Mouse (Mus musculus): ENCODE results near the gene Cttnbp2nl. TPM values are rescaled to one million over a fixed set of nuclear protein-coding genes. Genes with fewer than 3 reads are reported as not detected.

The Cttnbp2nl gene
- polyA plus RNA-seq, 1 experiment from 2014 or later: 24.3 TPM

GRCm38 (mm10) chr3:104992709-104993388, 60.1 kb downstream of the Cttnbp2nl start:
- peak; percentile 63 for ATAC-seq (ENCODE audit: insufficient number of reproducible peaks, insufficient read depth, low FRiP score, low read depth)
- Histone ChIP-seq H3K4me1 (ENCODE audit: control insufficient read depth, insufficient read depth, low read length) (peaks cover 7% of the 10 kb centered on the region; the same call in 1 of the 2 replicates), H3K36me3 (ENCODE audit: control insufficient read depth, insufficient read depth, low read length) (no peaks in the 10 kb centered on the region), H3K4me2 (replicated peaks; ENCODE audit: low read depth, low read length) (0 out of 2 replicates have a peak overlapping the region, but pooled peaks have one; percentile 19), H3K9ac (replicated peaks; ENCODE audit: low read depth, low read length) (no peak overlapping the region), H3K27me3 (ENCODE audit: control insufficient read depth, insufficient read depth, low read length) (no peaks in the 10 kb centered on the region), H3K4me3 (ENCODE audit: low read depth, low read length) (no peak overlapping the region), H3K27ac (ENCODE audit: low read length) (no peak overlapping the region), H3K9me3 (ENCODE audit: control insufficient read depth, low read depth, low read length) (no peaks in the 10 kb centered on the region)
- WGBS: 15% methylated on average over 23 of the region's 23 CpGs

GRCm38 (mm10) chr3:104991703-104992102, 61.2 kb downstream of the Cttnbp2nl start:
- H3K4me1 ChIP-seq (ENCODE audit: control insufficient read depth, insufficient read depth, low read length): peaks cover 7% of the 10 kb centered on the region; the same call in 1 of the 2 replicates
- WGBS: 69% methylated on average over 5 of the region's 5 CpGs
- no peak for ATAC-seq (ENCODE audit: insufficient number of reproducible peaks, insufficient read depth, low FRiP score, low read depth)
- H3K4me3 ChIP-seq (ENCODE audit: low read depth, low read length): no peak overlapping the region
- H3K4me2 ChIP-seq (replicated peaks; ENCODE audit: low read depth, low read length): no peak overlapping the region
- H3K9ac ChIP-seq (replicated peaks; ENCODE audit: low read depth, low read length): no peak overlapping the region
- no peaks in the 10 kb centered on the region for H3K36me3 ChIP-seq (ENCODE audit: control insufficient read depth, insufficient read depth, low read length)
- no peak overlapping the region for H3K27ac ChIP-seq (ENCODE audit: low read length)
- H3K27me3 ChIP-seq (ENCODE audit: control insufficient read depth, insufficient read depth, low read length): no peaks in the 10 kb centered on the region
- no peaks in the 10 kb centered on the region for H3K9me3 ChIP-seq (ENCODE audit: control insufficient read depth, low read depth, low read length)

GRCm38 (mm10) chr3:104987884-104988283, 65.1 kb downstream of the Cttnbp2nl start:
- H3K4me2 ChIP-seq (replicated peaks; ENCODE audit: low read depth, low read length): no peak overlapping the region
- H3K4me1 ChIP-seq (ENCODE audit: control insufficient read depth, insufficient read depth, low read length): no peaks in the 10 kb centered on the region
- no peak for ATAC-seq (ENCODE audit: insufficient number of reproducible peaks, insufficient read depth, low FRiP score, low read depth)
- no peaks in the 10 kb centered on the region for H3K36me3 ChIP-seq (ENCODE audit: control insufficient read depth, insufficient read depth, low read length)
- H3K9ac ChIP-seq (replicated peaks; ENCODE audit: low read depth, low read length): no peak overlapping the region
- no peaks in the 10 kb centered on the region for H3K9me3 ChIP-seq (ENCODE audit: control insufficient read depth, low read depth, low read length)
- H3K4me3 ChIP-seq (ENCODE audit: low read depth, low read length): no peak overlapping the region
- H3K27me3 ChIP-seq (ENCODE audit: control insufficient read depth, insufficient read depth, low read length): no peaks in the 10 kb centered on the region
- WGBS: 77% methylated on average over 5 of the region's 5 CpGs
- H3K27ac ChIP-seq (ENCODE audit: low read length): no peak overlapping the region

- no peak for ATAC-seq (ENCODE audit: insufficient number of reproducible peaks, insufficient read depth, low FRiP score, low read depth)
- Histone ChIP-seq H3K4me3 (ENCODE audit: low read depth, low read length) (no peak overlapping the region), H3K4me1 (ENCODE audit: control insufficient read depth, insufficient read depth, low read length) (no peaks in the 10 kb centered on the region)
Measured at GRCm38 (mm10) chr3:104979735-104980134, 73.2 kb downstream of the Cttnbp2nl start.

GRCm38 (mm10) chr3:104967548-104968300, 85.2 kb downstream of the Cttnbp2nl start:
- peak overlapping the region; percentile 59 for H3K4me2 ChIP-seq (replicated peaks; ENCODE audit: low read depth, low read length)
- no peaks in the 10 kb centered on the region for H3K36me3 ChIP-seq (ENCODE audit: control insufficient read depth, insufficient read depth, low read length)
- peak overlapping the region; percentile 74; the same call in 1 of the 2 replicates for H3K27ac ChIP-seq (ENCODE audit: low read length)
- H3K9ac ChIP-seq (replicated peaks; ENCODE audit: low read depth, low read length): no peak overlapping the region; the same call in 1 of the 2 replicates
- peaks cover 3% of the 10 kb centered on the region; the same call in 1 of the 2 replicates for H3K9me3 ChIP-seq (ENCODE audit: control insufficient read depth, low read depth, low read length)
- WGBS: under 1% methylated on average over 49 of the region's 49 CpGs
- ATAC-seq (ENCODE audit: insufficient number of reproducible peaks, insufficient read depth, low FRiP score, low read depth): peak; percentile 77; the same call in 1 of the 2 replicates
- H3K4me3 ChIP-seq (ENCODE audit: low read depth, low read length): peak overlapping the region; percentile 50
- no peaks in the 10 kb centered on the region; the same call in 1 of the 2 replicates for H3K4me1 ChIP-seq (ENCODE audit: control insufficient read depth, insufficient read depth, low read length)
- H3K27me3 ChIP-seq (ENCODE audit: control insufficient read depth, insufficient read depth, low read length): no peaks in the 10 kb centered on the region

More at GRCm38 (mm10) chr3:104979735-104980134, 73.2 kb downstream of the Cttnbp2nl start:
- H3K27me3 ChIP-seq (ENCODE audit: control insufficient read depth, insufficient read depth, low read length): no peaks in the 10 kb centered on the region
- H3K27ac ChIP-seq (ENCODE audit: low read length): no peak overlapping the region
- 67% methylated on average over 5 of the region's 5 CpGs for WGBS
- H3K9ac ChIP-seq (replicated peaks; ENCODE audit: low read depth, low read length): no peak overlapping the region
- H3K36me3 ChIP-seq (ENCODE audit: control insufficient read depth, insufficient read depth, low read length): no peaks in the 10 kb centered on the region
- no peak overlapping the region for H3K4me2 ChIP-seq (replicated peaks; ENCODE audit: low read depth, low read length)
- H3K9me3 ChIP-seq (ENCODE audit: control insufficient read depth, low read depth, low read length): no peaks in the 10 kb centered on the region

- Histone ChIP-seq H3K27me3 (ENCODE audit: control insufficient read depth, insufficient read depth, low read length) (no peaks in the 10 kb centered on the region), H3K4me1 (ENCODE audit: control insufficient read depth, insufficient read depth, low read length) (peaks cover 7% of the 10 kb centered on the region; the same call in 1 of the 2 replicates)
- WGBS: 81% methylated on average over 7 of the region's 7 CpGs
Measured at GRCm38 (mm10) chr3:104965991-104966554, 86.9 kb downstream of the Cttnbp2nl start.

GRCm38 (mm10) chr3:104965070-104965855, 87.7 kb downstream of the Cttnbp2nl start:
- H3K36me3 ChIP-seq (ENCODE audit: control insufficient read depth, insufficient read depth, low read length): no peaks in the 10 kb centered on the region
- 73% methylated on average over 8 of the region's 8 CpGs for whole genome bisulfite sequencing
- ATAC-seq (ENCODE audit: insufficient number of reproducible peaks, insufficient read depth, low FRiP score, low read depth): no peak
- no peak overlapping the region for H3K9ac ChIP-seq (replicated peaks; ENCODE audit: low read depth, low read length)
- H3K4me1 ChIP-seq (ENCODE audit: control insufficient read depth, insufficient read depth, low read length): peaks cover 7% of the 10 kb centered on the region; the same call in 1 of the 2 replicates
- 0 out of 2 replicates have a peak overlapping the region, but pooled peaks have one; percentile 10 for H3K27ac ChIP-seq (ENCODE audit: low read length)
- no peak overlapping the region for H3K4me2 ChIP-seq (replicated peaks; ENCODE audit: low read depth, low read length)
- H3K27me3 ChIP-seq (ENCODE audit: control insufficient read depth, insufficient read depth, low read length): no peaks in the 10 kb centered on the region
- H3K9me3 ChIP-seq (ENCODE audit: control insufficient read depth, low read depth, low read length): no peaks in the 10 kb centered on the region
- H3K4me3 ChIP-seq (ENCODE audit: low read depth, low read length): no peak overlapping the region

More at GRCm38 (mm10) chr3:104965991-104966554, 86.9 kb downstream of the Cttnbp2nl start:
- ATAC-seq (ENCODE audit: insufficient number of reproducible peaks, insufficient read depth, low FRiP score, low read depth): no peak
- Histone ChIP-seq H3K9ac (replicated peaks; ENCODE audit: low read depth, low read length) (no peak overlapping the region), H3K36me3 (ENCODE audit: control insufficient read depth, insufficient read depth, low read length) (no peaks in the 10 kb centered on the region), H3K4me3 (ENCODE audit: low read depth, low read length) (no peak overlapping the region), H3K9me3 (ENCODE audit: control insufficient read depth, low read depth, low read length) (peaks cover 2% of the 10 kb centered on the region; the same call in 1 of the 2 replicates), H3K27ac (ENCODE audit: low read length) (0 out of 2 replicates have a peak overlapping the region, but pooled peaks have one; percentile 10), H3K4me2 (replicated peaks; ENCODE audit: low read depth, low read length) (no peak overlapping the region)
